8 mouse cellular contexts compared by ENCODE assay signal in genomic region chr16:33833781-33834482, GRCm38 (mm10). TPM values are rescaled to one million over a fixed set of nuclear protein-coding genes. Genes with fewer than 3 reads are reported as not detected.
DNase-seq lines count a peak whose midpoint lies in the region; ATAC-seq and TF ChIP-seq lines count a peak whose summit lies in the region.
"Had no signal": no experiment of that assay in that cellular context is flagged by ENCODE, and none has a peak within 500 bp of the region (broad histone marks: within the 10 kb centered on the region; RNA-seq: fewer than 3 reads in every experiment).

No protein-coding gene starts in this region.

- peaks cover 21% of the 10 kb centered on the region for H3K27me3 ChIP-seq in forebrain, embryonic 16.5 days (replicated peaks; ENCODE audit: control insufficient read depth, insufficient read depth, low read length)
- H3K27me3 ChIP-seq in hindbrain, embryonic 12.5 days: peaks cover 40% of the 10 kb centered on the region
- H3K27me3 ChIP-seq in limb, embryonic 13.5 days: no peaks in the 10 kb centered on the region
- peaks cover 21% of the 10 kb centered on the region for H3K27me3 ChIP-seq in midbrain, embryonic 11.5 days (ENCODE audit: control insufficient read depth, insufficient read depth, low read length)

- no peaks in the 10 kb centered on the region for H3K36me3 ChIP-seq in ES-E14 (ENCODE audit: control insufficient read depth, insufficient read depth, low read length, poor library complexity, severe bottlenecking)
- H3K36me3 ChIP-seq in forebrain, embryonic 16.5 days (ENCODE audit: control insufficient read depth, insufficient read depth): no peaks in the 10 kb centered on the region
- H3K36me3 ChIP-seq in hindbrain, embryonic 12.5 days: no peaks in the 10 kb centered on the region
- H3K36me3 ChIP-seq in limb, embryonic 13.5 days: 0 out of 2 replicates have a peak, but pooled peaks cover 2% of the 10 kb centered on the region
- no peaks in the 10 kb centered on the region for H3K36me3 ChIP-seq in midbrain, embryonic 11.5 days (ENCODE audit: control insufficient read depth, insufficient read depth, low read length)

- in situ Hi-C loops in ES-E14 (cut with MboI; ENCODE audit: low sequenced_read_pairs in 2 of 2, unreplicated experiment in 2 of 2): no loop called here

- peak; percentile 26; the same call in 1 of the 2 replicates for ATAC-seq in forebrain, embryonic 16.5 days
- peak; percentile 39; the same call in 1 of the 2 replicates for ATAC-seq in hindbrain, embryonic 12.5 days (ENCODE audit: low FRiP score)
- ATAC-seq in limb, embryonic 13.5 days (ENCODE audit: low FRiP score, low read depth): peak; percentile 6; the same call in 1 of the 2 replicates
- peak; percentile 56; the same call in 1 of the 2 replicates for ATAC-seq in midbrain, embryonic 11.5 days (ENCODE audit: low FRiP score)

- WGBS in forebrain, embryonic 16.5 days: 3% methylated on average over 25 of the region's 25 CpGs
- 2% methylated on average over 25 of the region's 25 CpGs for WGBS in hindbrain, embryonic 12.5 days
- WGBS in limb, embryonic 13.5 days: 3% methylated on average over 25 of the region's 25 CpGs
- 1% methylated on average over 25 of the region's 25 CpGs for whole genome bisulfite sequencing in midbrain, embryonic 11.5 days

- peak overlapping the region; percentile 45 for H3K9ac ChIP-seq in ES-E14 (ENCODE audit: insufficient read depth, low read depth, low read length, poor library complexity, severe bottlenecking)
- H3K9ac ChIP-seq in forebrain, embryonic 16.5 days (replicated peaks; ENCODE audit: low read depth, low read length): no peak overlapping the region
- H3K9ac ChIP-seq in hindbrain, embryonic 12.5 days: 0 out of 2 replicates have a peak overlapping the region, but pooled peaks have one; percentile 38
- H3K9ac ChIP-seq in limb, embryonic 13.5 days: peak overlapping the region; percentile 63
- H3K9ac ChIP-seq in midbrain, embryonic 11.5 days (ENCODE audit: low read length): peak overlapping the region; percentile 56

- H3K9me3 ChIP-seq in ES-E14 (ENCODE audit: control insufficient read depth, insufficient read depth, low read depth, low read length): no peaks in the 10 kb centered on the region
- H3K9me3 ChIP-seq in forebrain, embryonic 16.5 days (ENCODE audit: control insufficient read depth, low read length): no peaks in the 10 kb centered on the region
- no peaks in the 10 kb centered on the region for H3K9me3 ChIP-seq in hindbrain, embryonic 12.5 days (replicated peaks)
- H3K9me3 ChIP-seq in limb, embryonic 13.5 days: no peaks in the 10 kb centered on the region
- H3K9me3 ChIP-seq in midbrain, embryonic 11.5 days (ENCODE audit: control insufficient read depth, low read length): no peaks in the 10 kb centered on the region

- peak; percentile 53 for DNase-seq in ES-E14 (ENCODE audit: low read depth, low spot score)
- DNase-seq in adrenal gland, postnatal 10 days: peak; percentile 82
- DNase-seq in midbrain, embryonic 11.5 days (ENCODE audit: low spot score, missing footprints): peak; percentile 96
- DNase-seq in urinary bladder, postnatal 36 days (ENCODE audit: low spot score in 2 of 2): peak; percentile 51 to 68

- peak overlapping the region; percentile 37; the same call in 1 of the 2 replicates for H3K27ac ChIP-seq in ES-E14 (ENCODE audit: insufficient read depth, low read depth, low read length, poor library complexity, severe bottlenecking)
- H3K27ac ChIP-seq in forebrain, embryonic 16.5 days (ENCODE audit: low read length): no peak overlapping the region
- H3K27ac ChIP-seq in hindbrain, embryonic 12.5 days: peak overlapping the region; percentile 30; the same call in 1 of the 2 replicates
- peak overlapping the region; percentile 88 for H3K27ac ChIP-seq in limb, embryonic 13.5 days
- H3K27ac ChIP-seq in midbrain, embryonic 11.5 days (ENCODE audit: low read depth, low read length): no peak overlapping the region

- peak overlapping the region; percentile 22 to 27; a peak in 3 of 4 replicates for H3K4me3 ChIP-seq in ES-E14 (ENCODE audit: insufficient read depth in 1 of 2, low read depth in 1 of 2, low read length in 2 of 2, poor library complexity in 1 of 2, severe bottlenecking in 1 of 2)
- no peak overlapping the region for H3K4me3 ChIP-seq in forebrain, embryonic 16.5 days (replicated peaks; ENCODE audit: low read length)
- H3K4me3 ChIP-seq in hindbrain, embryonic 12.5 days: peak overlapping the region; percentile 23; the same call in 1 of the 2 replicates
- peak overlapping the region; percentile 38 for H3K4me3 ChIP-seq in limb, embryonic 13.5 days
- no peak overlapping the region for H3K4me3 ChIP-seq in midbrain, embryonic 11.5 days (ENCODE audit: low read depth, low read length)

- peak overlapping the region; percentile 43 for H3K4me2 ChIP-seq in forebrain, embryonic 16.5 days (ENCODE audit: low read length)
- H3K4me2 ChIP-seq in hindbrain, embryonic 12.5 days (replicated peaks): peak overlapping the region; percentile 56
- H3K4me2 ChIP-seq in limb, embryonic 13.5 days (replicated peaks): peak overlapping the region; percentile 75
- H3K4me2 ChIP-seq in midbrain, embryonic 11.5 days: peak overlapping the region; percentile 51

- peaks cover 6 to 10% of the 10 kb centered on the region in 2 experiments for H3K4me1 ChIP-seq in ES-E14 (ENCODE audit: control insufficient read depth in 2 of 2, insufficient read depth in 2 of 2, low read length in 2 of 2, poor library complexity in 1 of 2)
- peaks cover 32% of the 10 kb centered on the region for H3K4me1 ChIP-seq in forebrain, embryonic 16.5 days (replicated peaks; ENCODE audit: control insufficient read depth, insufficient read depth, low read length)
- H3K4me1 ChIP-seq in hindbrain, embryonic 12.5 days: peaks cover 33% of the 10 kb centered on the region
- H3K4me1 ChIP-seq in limb, embryonic 13.5 days: peaks cover 69% of the 10 kb centered on the region
- H3K4me1 ChIP-seq in midbrain, embryonic 11.5 days (ENCODE audit: control insufficient read depth, insufficient read depth, low read length): peaks cover 24% of the 10 kb centered on the region

TF ChIP-seq in ES-E14, 5 proteins besides CTCF, POLR2A, EP300 and RAD21:
- TF ChIP-seq HCFC1 (IDR thresholded peaks at IDR 0.05; ENCODE audit: borderline replicate concordance, insufficient read depth, low read length) (no peak), ZNF384 (IDR thresholded peaks at IDR 0.05; ENCODE audit: low read depth, low read length) (no peak), CHD2 (IDR thresholded peaks at IDR 0.05; ENCODE audit: low read depth, low read length) (no peak), ZC3H11A (IDR thresholded peaks at IDR 0.05; ENCODE audit: borderline replicate concordance, low read depth, low read length) (no peak), MAFK (IDR thresholded peaks at IDR 0.05; ENCODE audit: insufficient read depth, low read depth, low read length) (no peak)

RNA-seq across cellular contexts. Expression of gene Itgb5, which starts 4.5 kb away (rescaled TPM):
- 60.6 and 101 TPM in 2 replicates for total RNA-seq in ES-E14 (2012; rRNA removed)
- 100 to 1,000 TPM; 106 to 114 TPM for total RNA-seq in adrenal gland, postnatal 10 days (2021)
- polyA plus RNA-seq in forebrain, embryonic 16.5 days (2015; fragmentation: Nextera tagmentation; extraction: Ambion mirVana): 7.7 and 10.5 TPM in 2 replicates
- polyA plus RNA-seq in hindbrain, embryonic 12.5 days (2016; fragmentation: Nextera tagmentation; extraction: Ambion mirVana): 48.3 and 48.9 TPM in 2 replicates
- polyA plus RNA-seq in limb, embryonic 13.5 days (2015; fragmentation: Nextera tagmentation; extraction: Ambion mirVana): 59.6 and 61.0 TPM in 2 replicates
- polyA plus RNA-seq in midbrain, embryonic 11.5 days (2014; fragmentation: Nextera tagmentation; extraction: Ambion mirVana): 22.0 and 23.2 TPM in 2 replicates

RNA-seq across cellular contexts. Expression of gene Muc13, which starts 40.1 kb away (rescaled TPM):
- total RNA-seq in ES-E14 (2012; rRNA removed): 0.05 and 0.22 TPM in 2 replicates
- under 1 TPM; 0.09 to 0.18 TPM for total RNA-seq in adrenal gland, postnatal 10 days (2021)
- 0.11 TPM in 1 of 2 replicates, not detected in the other for polyA plus RNA-seq in forebrain, embryonic 16.5 days (2015; fragmentation: Nextera tagmentation; extraction: Ambion mirVana)
- 0.12 TPM in 1 of 2 replicates, not detected in the other for polyA plus RNA-seq in hindbrain, embryonic 12.5 days (2016; fragmentation: Nextera tagmentation; extraction: Ambion mirVana)
- polyA plus RNA-seq in limb, embryonic 13.5 days (2015; fragmentation: Nextera tagmentation; extraction: Ambion mirVana): 0.06 and 0.22 TPM in 2 replicates
- 0.10 TPM in 2 replicates for polyA plus RNA-seq in midbrain, embryonic 11.5 days (2014; fragmentation: Nextera tagmentation; extraction: Ambion mirVana)
- total RNA-seq: gastrocnemius, postnatal 36 days had no signal

Comparison
In these comparisons a context has a peak if more than half of its experiments do, and no peak if none do; other contexts are left out.
1. H3K27ac ChIP-seq: peak in ES-E14 (single experiment), hindbrain, embryonic 12.5 days (single experiment) and limb, embryonic 13.5 days (single experiment); none in forebrain, embryonic 16.5 days (single experiment) and midbrain, embryonic 11.5 days (single experiment).
2. H3K4me3 ChIP-seq: peak in ES-E14 (2 of 2), hindbrain, embryonic 12.5 days (single experiment) and limb, embryonic 13.5 days (single experiment); none in forebrain, embryonic 16.5 days (single experiment) and midbrain, embryonic 11.5 days (single experiment).
3. ATAC-seq: peak in every context shown above with its lines; median percentile 56 in midbrain, embryonic 11.5 days; 39 in hindbrain, embryonic 12.5 days; 26 in forebrain, embryonic 16.5 days; 6 in limb, embryonic 13.5 days.
4. Peak in every context shown above with its lines, with median percentiles within 50 percentile points of each other: DNase-seq and H3K4me2 ChIP-seq.